Mouse (Mus musculus): ENCODE measurements around the gene Uqcc3. TPM values are rescaled to one million over a fixed set of nuclear protein-coding genes. Genes with fewer than 3 reads are reported as not detected.
"Not testable (repeated sequence)": the region's sequence is repeated elsewhere in the genome, so short reads cannot be mapped to it uniquely, and the experiment has no call there.

The Uqcc3 gene
- total RNA-seq, 2 experiments from 2014 or later, result 30.6 to 36.9 TPM

GRCm38 (mm10) chr19:8897211-8897864 is 16.6 kb upstream of the Uqcc3 start:
- intact Hi-C loops (cut with DNase I), result not testable (repeated sequence)
- DNase-seq (ENCODE audit: low spot score in 2 of 2), result peak; percentile 19 to 25

GRCm38 (mm10) chr19:8896231-8896630 is 15.5 kb upstream of the Uqcc3 start:
- DNase-seq (ENCODE audit: low spot score in 2 of 2); intact Hi-C loops (cut with DNase I): not testable (repeated sequence)

GRCm38 (mm10) chr19:8895397-8895960 is 14.8 kb upstream of the Uqcc3 start:
- intact Hi-C loops (cut with DNase I), result no loop called here
- no peak for DNase-seq (ENCODE audit: low spot score in 2 of 2)

GRCm38 (mm10) chr19:8892829-8893766 is 12.4 kb upstream of the Uqcc3 start, which contains the start of gene Ints5:
Gene Ints5, plus strand, starts transcription at chr19:8893005.
- DNase-seq (ENCODE audit: low spot score in 2 of 2), result peak; percentile 74 to 87
- intact Hi-C loops (cut with DNase I), result no loop called here

- intact Hi-C loops (cut with DNase I), result loop anchor here (5.0 kb wide), 1 partner anchor 36 kb away; the partner anchor contains the start of gene Lrrn4cl
- DNase-seq (ENCODE audit: low spot score in 2 of 2), result peak; percentile 94 to 96
These were observed 8.0 kb upstream of the Uqcc3 start, which contains the start of the genes 1810009A15Rik and Gm49416 for GRCm38 (mm10) chr19:8888511-8889385. Gene 1810009A15Rik, plus strand, starts transcription at chr19:8888853. Gene Gm49416, plus strand, starts transcription at chr19:8888926.

GRCm38 (mm10) chr19:8887585-8888463 is 7.1 kb upstream of the Uqcc3 start:
- intact Hi-C loops (cut with DNase I), result loop anchor here (5.0 kb wide), 1 partner anchor 36 kb away; the partner anchor contains the start of gene Lrrn4cl
- DNase-seq (ENCODE audit: low spot score in 2 of 2), result no peak

GRCm38 (mm10) chr19:8886916-8887584 is 6.3 kb upstream of the Uqcc3 start:
- no peak for DNase-seq (ENCODE audit: low spot score in 2 of 2)
- intact Hi-C loops (cut with DNase I), result loop anchor here (5.0 kb wide), 1 partner anchor 35 kb away; the partner anchor contains the start of gene Lrrn4cl

GRCm38 (mm10) chr19:8883616-8884015 is 2.9 kb upstream of the Uqcc3 start, which contains the start of the genes Lbhd1 and Gm49403:
Gene Lbhd1, plus strand, starts transcription at chr19:8883732.
Gene Gm49403, plus strand, starts transcription at chr19:8883930.
- no peak for DNase-seq (ENCODE audit: low spot score in 2 of 2)
- intact Hi-C loops (cut with DNase I), result no loop called here

GRCm38 (mm10) chr19:8881034-8881392 is 290 bp upstream of the Uqcc3 start:
- no peak for DNase-seq (ENCODE audit: low spot score in 2 of 2)
- intact Hi-C loops (cut with DNase I), result no loop called here

GRCm38 (mm10) chr19:8875031-8875430 is 5.7 kb downstream of the Uqcc3 start:
- intact Hi-C loops (cut with DNase I), result no loop called here
- DNase-seq (ENCODE audit: low spot score in 2 of 2), result no peak

- DNase-seq (ENCODE audit: low spot score in 2 of 2), result no peak
- intact Hi-C loops (cut with DNase I), result no loop called here
These were observed 8.4 kb downstream of the Uqcc3 start for GRCm38 (mm10) chr19:8872266-8872840.

- peak; percentile 97 to 99 for DNase-seq (ENCODE audit: low spot score in 2 of 2)
- intact Hi-C loops (cut with DNase I), result no loop called here
These were observed 9.2 kb downstream of the Uqcc3 start, which contains the start of gene Ubxn1 for GRCm38 (mm10) chr19:8871267-8872186. Gene Ubxn1, plus strand, starts transcription at chr19:8871496.

GRCm38 (mm10) chr19:8870838-8871237 is 9.9 kb downstream of the Uqcc3 start:
- intact Hi-C loops (cut with DNase I), result no loop called here
- DNase-seq (ENCODE audit: low spot score in 2 of 2), result no peak

- intact Hi-C loops (cut with DNase I); DNase-seq (ENCODE audit: low spot score in 2 of 2): not testable (repeated sequence)
These were observed 10.3 kb downstream of the Uqcc3 start for GRCm38 (mm10) chr19:8870381-8870780.

- DNase-seq (ENCODE audit: low spot score in 2 of 2), result no peak
- intact Hi-C loops (cut with DNase I), result no loop called here
These were observed 16.5 kb downstream of the Uqcc3 start for GRCm38 (mm10) chr19:8864265-8864664.

GRCm38 (mm10) chr19:8859018-8859417 is 21.7 kb downstream of the Uqcc3 start:
- peak in 1 of 2 experiments; percentile 39 for DNase-seq (ENCODE audit: low spot score in 2 of 2)
- intact Hi-C loops (cut with DNase I), result loop anchor here (10.0 kb wide), 1 partner anchor 256 kb away; no protein-coding TSS in a partner anchor

Data from left cerebral cortex, postnatal 14 days (tissue).